Mouse (Mus musculus) gastrocnemius, postnatal 25 days (tissue): ENCODE measurements around the gene Ccdc12. TPM values are rescaled to one million over a fixed set of nuclear protein-coding genes. Genes with fewer than 3 reads are reported as not detected.
A peak's percentile ranks its signal among the peaks of the same experiment; 100 is the strongest.

Source experiments
- DNase-seq: peaks from one replicate; pipeline ENCODE4 v3.0.0; 2022
- microRNA-seq, 2 experiments: library from miRNA; unstranded; fragments of <30 nt; microRNA quantifications; one replicate each; pipeline ENCODE4 v1.2.0; 2021; ENCODE audit warnings: borderline replicate concordance in 2 of 2
- total RNA-seq, 2 experiments: library from RNA; stranded (reverse); gene quantifications; 1 replicate in 1 of 2; 2 replicates in 1 of 2; pipeline ENCODE4 v1.2.3; 2021

The Ccdc12 gene
- total RNA-seq, 2 experiments from 2014 or later, result 46.9 to 47.1 TPM

DNA sequence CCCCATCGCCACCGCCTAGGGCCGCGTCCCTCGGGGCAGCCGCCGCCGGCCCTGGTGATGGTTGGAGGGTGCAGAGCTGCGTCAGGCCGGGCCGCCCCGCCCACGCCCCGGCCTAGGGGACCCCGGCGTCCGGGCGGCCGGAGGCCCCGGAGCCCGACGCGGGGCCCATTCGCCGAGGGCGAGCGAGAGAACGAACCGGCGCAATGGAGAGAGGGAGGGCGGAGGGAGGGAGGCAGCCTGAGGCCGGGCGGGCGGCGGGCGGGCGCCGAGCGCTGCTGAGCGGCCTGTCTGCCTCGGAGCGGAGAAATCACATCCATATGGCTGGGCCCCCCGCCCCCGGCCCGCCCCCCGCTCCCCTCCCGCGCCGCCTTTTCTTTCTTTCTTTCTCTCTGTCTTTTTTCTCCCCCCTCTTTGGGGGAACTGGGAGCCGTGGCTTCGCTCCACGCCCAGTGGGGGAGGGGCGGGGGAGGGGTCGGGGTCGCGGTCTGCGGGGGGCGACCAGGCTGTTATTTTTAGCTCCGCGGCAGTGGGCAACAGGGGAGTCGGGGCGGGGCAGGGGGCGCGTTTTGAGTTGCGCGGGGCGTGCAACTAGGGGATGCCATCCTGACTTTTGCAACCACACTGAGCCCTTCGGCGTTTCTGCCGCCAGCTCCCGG is 86.1 kb downstream of the Ccdc12 start:
- DNase-seq, result no peak

- no peak for DNase-seq
These were observed 86.7 kb downstream of the Ccdc12 start for GRCm38 (mm10) chr9:110742951-110743455.

GRCm38 (mm10) chr9:110743456-110744323 is 87.4 kb downstream of the Ccdc12 start:
- peak; percentile 38 for DNase-seq

GRCm38 (mm10) chr9:110745752-110746151 is 89.4 kb downstream of the Ccdc12 start:
- DNase-seq, result no peak

DNA sequence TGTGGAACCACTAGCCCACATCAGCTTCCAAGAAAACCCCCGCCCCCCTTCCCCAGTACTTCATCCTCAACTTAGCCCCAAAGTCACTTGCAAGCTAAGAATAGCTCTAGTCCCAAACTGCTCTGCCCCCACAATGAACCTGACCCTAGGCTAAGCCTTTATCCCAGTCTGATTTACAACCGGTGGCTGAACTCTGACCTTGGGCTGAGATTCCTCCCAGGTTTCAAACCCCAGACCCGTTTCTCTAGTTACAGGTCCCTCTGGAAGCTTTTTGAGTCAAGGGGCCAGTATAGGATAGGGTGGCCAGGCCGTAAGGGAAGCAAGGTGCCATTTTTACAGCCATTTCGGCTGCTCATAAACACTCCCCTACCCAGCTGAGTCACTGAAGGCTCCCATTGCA is 89.9 kb downstream of the Ccdc12 start:
- DNase-seq, result no peak

DNA sequence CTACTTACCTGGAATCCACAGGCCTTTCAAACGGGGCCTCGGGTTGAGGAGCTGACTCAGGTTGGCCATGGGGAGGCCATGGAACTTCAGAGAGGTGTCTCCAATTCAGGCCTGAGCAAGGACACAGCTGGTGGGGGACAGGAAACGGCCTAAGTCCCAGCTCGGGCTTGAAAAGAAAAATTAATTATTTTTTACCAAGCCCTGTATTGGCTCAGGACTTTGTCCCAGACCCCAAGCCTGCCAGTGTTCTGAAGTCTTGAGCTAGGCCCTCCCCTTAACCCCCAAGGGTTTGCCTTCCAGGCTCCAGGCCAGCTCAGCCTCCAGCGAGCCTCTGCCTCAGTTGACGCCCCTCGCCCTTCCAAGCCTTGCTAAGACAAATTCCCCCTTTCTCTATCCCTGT is 90.7 kb downstream of the Ccdc12 start, which contains the start of gene Pth1r:
Pth1r (minus strand) TSS at position 185 of the 400 bp plus-strand sequence.
- DNase-seq, result no peak

- no peak for DNase-seq
These were observed 92.1 kb downstream of the Ccdc12 start for GRCm38 (mm10) chr9:110748451-110748850.

- DNase-seq, result no peak
These were observed 94.3 kb downstream of the Ccdc12 start for GRCm38 (mm10) chr9:110750404-110751187.

- no peak for DNase-seq
These were observed 95.1 kb downstream of the Ccdc12 start for GRCm38 (mm10) chr9:110751412-110751811.

DNA sequence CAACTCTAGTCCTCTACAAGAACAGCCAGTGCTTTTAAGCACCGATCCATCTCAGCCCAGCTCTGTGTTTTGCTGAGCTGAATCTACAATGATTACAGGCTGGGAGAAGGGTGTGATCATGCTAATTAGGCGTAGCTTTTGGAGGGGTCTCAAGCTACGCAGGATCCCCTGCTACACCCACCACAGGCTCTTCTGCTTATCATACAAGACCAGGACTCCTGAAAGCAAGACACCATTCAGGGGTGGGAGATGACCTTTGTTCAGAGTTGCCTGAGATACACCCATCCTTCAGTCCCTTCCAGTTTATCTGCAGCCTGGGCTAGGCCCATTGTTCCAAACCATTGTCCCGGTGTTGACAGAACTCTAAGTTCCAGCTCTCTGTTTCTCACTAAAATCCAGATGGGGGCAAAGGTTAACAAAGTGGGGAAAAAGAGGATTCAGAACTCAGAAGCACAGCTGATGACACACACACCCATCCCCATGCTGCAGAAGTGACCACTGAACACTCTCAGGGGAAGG is 96.7 kb downstream of the Ccdc12 start:
- no peak for DNase-seq

DNA sequence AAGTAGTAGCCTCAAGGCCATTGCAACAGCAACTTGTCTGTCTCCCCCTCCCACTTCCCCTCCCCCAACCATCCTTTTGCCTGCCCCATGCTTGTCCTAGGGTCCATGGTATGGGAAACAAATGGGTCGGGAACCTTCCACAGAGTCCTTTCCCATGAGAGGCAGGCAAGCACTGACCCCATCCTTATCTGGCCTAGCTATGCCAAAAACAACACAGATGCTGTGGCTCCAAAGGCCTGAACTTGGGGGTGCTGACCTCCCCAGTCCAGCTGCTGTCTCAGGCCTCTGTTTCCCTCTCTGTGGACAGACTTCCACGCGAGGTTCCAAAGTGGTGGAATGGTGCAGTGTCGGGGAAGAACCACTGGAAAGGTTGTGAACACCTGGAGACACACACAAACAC is 97.5 kb downstream of the Ccdc12 start:
- no peak for DNase-seq

DNA sequence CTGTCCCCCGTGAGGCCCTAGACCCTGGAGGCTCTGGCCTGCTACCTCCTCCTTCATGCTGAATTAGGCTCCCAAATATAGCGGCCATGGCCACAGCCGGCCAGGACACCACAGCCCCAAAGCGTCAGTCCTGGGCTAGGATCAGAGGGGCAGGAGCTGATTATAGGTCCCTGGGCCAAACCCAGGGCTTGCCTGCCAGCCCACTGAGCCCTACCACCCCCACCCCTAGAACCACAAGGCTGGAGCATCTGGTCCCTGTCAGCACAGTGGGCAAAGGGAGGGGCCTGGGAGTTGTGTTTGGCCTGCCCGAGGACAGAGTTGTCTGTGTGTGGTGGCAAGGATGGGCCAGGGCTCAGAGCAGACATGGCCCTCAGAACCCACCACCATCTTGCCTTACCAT is 101.5 kb downstream of the Ccdc12 start:
- no peak for DNase-seq

- DNase-seq, result peak; percentile 82
These were observed 102.3 kb downstream of the Ccdc12 start for GRCm38 (mm10) chr9:110758605-110759004.

DNA sequence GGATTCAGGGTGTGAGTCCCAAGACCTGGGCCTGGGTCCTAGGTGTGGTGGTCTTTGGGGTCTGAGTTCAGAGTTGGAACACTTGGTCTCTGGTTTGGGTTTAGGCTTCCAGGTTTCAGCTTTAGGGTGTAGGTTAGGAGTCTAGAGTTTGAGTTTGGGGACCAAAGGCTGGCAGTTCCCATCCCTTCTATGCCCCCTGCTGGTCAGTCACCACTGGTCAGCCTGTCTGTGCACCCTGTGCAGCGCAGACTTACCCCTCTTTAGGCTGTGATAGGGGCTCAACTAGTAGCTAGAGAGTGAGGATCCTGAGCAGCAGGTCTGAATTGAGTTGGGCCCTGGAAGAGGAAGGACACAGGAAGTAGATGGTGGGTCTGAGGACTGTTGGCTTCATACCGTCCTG is 103.0 kb downstream of the Ccdc12 start:
- DNase-seq, result no peak

GRCm38 (mm10) chr9:110760886-110761285 is 104.6 kb downstream of the Ccdc12 start:
- no peak for DNase-seq

Small RNA genes within 50 kb of the gene (microRNA-seq; reads per million reads assigned to microRNA genes)
- 0 reads per million in 2 experiments for gene Mir8107

Other genes with a start within 250 kb of the Ccdc12 start
- gene Ptpn23, start 248.3 kb upstream of the Ccdc12 start, total RNA-seq, result 1 to 10 TPM; 6.9 to 8.1 TPM
- not detected for gene Ngp, start 236.8 kb upstream of the Ccdc12 start, total RNA-seq
- 1 to 10 TPM; 7.5 to 9.4 TPM for gene Klhl18, start 179.8 kb upstream of the Ccdc12 start, total RNA-seq
- under 1 TPM in 1 of 2 experiments, not detected in 1; 0.26 TPM for gene Kif9, start 179.5 kb upstream of the Ccdc12 start, total RNA-seq
- 10 to 100 TPM; 25.7 to 28.2 TPM for gene Setd2, start 123.9 kb upstream of the Ccdc12 start, total RNA-seq
- under 1 TPM; 0.80 to 0.87 TPM for gene Nradd, start 32.1 kb upstream of the Ccdc12 start, total RNA-seq
- gene Nbeal2, start 2.3 kb upstream of the Ccdc12 start, total RNA-seq, result 1 to 10 TPM; 2.9 to 3.2 TPM
- 100 to 1,000 TPM; 119 to 840 TPM for gene Myl3, start 85.4 kb downstream of the Ccdc12 start, total RNA-seq
- 1 to 10 TPM; 1.3 to 2.4 TPM for gene Pth1r, start 90.6 kb downstream of the Ccdc12 start, total RNA-seq
- not detected for gene Prss42, start 141.7 kb downstream of the Ccdc12 start, total RNA-seq
- not detected for gene Prss44, start 157.5 kb downstream of the Ccdc12 start, total RNA-seq
- not detected for gene Prss43, start 170.2 kb downstream of the Ccdc12 start, total RNA-seq
- gene Prss45, start 178.1 kb downstream of the Ccdc12 start, total RNA-seq, result not detected
- not detected for gene Prss46, start 188.0 kb downstream of the Ccdc12 start, total RNA-seq
- gene Prss50, start 201.5 kb downstream of the Ccdc12 start, total RNA-seq, result not detected
- gene Als2cl, start 223.4 kb downstream of the Ccdc12 start, total RNA-seq, result 1 to 10 TPM; 3.9 to 8.2 TPM
- gene Tmie, start 223.6 kb downstream of the Ccdc12 start, total RNA-seq, result under 1 TPM; 0.43 to 0.62 TPM